Mouse (Mus musculus) CD4-positive, CD25-positive, alpha-beta regulatory T cell, adult 2 months (primary cell): ENCODE results near the gene Cd53.
A peak's percentile ranks its signal among the peaks of the same experiment; 100 is the strongest.

Experiments
- DNase-seq: peaks from one replicate; pipeline ENCODE4 v3.0.0-alpha.2; 2012; ENCODE audit warnings: low read depth, low spot score

Cd53 gene

DNA sequence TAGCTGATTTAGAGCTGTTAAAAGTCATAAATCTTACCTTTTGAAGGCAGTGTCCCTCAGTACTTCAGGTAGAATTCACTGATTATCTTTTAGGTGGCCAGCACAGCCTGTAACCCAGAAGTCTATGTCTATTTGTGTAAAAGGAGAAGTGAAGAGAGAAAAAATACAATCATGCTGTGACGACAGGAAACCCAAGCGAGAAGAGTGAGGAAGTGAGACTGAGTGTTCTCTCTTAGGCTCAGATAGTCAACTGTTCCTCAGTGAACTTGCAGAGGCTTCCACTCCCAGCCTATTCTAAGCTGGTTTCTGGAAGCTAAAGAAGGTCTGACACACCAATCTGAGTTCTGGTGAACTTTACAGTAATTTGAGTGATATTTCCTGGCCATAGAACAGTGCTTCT, at the start of gene Cd53:
Cd53 (minus strand) TSS at position 220 of the 400 bp plus-strand sequence.
- DNase-seq: peak; percentile 74

DNA sequence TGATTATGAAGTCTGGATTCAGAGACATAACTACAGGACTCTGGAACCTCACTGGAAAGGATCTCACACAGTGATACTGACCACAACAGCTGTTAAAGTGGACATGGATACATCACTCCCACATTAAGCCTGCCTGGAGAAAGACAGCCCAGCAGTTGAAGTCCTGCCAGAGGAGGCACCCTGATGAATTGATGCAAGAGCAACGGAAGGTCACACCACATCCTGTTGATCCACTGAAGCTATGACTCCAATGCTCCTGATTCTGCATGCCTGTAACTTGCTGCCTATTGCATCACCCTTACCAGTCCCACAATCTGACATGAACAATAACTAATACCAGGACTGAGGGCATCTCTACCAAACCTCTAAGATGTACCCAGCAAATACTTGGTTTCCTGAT, 42.2 kb upstream of the Cd53 start:
- peak; percentile 84 for DNase-seq

GRCm38 (mm10) chr3:106826187-106826586, 36.2 kb upstream of the Cd53 start, which contains the start of gene Olfr266:
Gene Olfr266 (minus strand): TSS chr3:106826287.
- no peak for DNase-seq

- DNase-seq: no peak
Measured at GRCm38 (mm10) chr3:106817676-106818075, 27.7 kb upstream of the Cd53 start.

DNA sequence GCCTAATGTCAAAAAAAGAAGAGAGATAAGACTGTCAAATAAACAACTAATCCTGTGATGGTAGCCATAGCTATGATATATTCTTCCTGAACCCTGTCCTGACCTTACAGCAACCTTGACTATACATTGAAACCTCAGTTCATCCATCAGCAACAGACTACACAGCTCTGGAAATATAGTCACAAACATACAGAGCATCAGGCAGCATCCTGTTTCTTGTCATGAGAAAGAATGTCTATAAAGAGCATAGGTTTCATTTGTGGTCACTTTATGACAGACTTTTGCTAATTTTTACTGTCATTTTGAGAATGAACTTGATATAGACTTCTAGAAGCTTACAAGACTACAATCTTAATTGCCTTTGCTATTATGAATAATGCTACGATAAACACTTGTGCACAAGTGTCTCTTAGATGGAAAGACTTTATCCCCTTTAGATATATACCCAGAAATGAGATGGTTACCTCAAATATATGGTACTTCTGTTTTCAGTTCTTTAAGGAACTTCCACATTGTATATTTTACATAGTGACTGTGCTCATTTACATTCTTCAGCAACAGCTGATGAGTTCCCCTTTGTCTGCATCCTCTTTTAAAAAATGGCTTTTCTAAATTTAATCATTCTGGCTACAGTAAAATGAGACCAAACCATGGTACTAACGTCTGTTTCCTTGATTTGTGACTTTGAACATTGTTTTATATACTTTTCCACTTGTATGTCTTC, 19.2 kb upstream of the Cd53 start:
- DNase-seq: no peak

- no peak for DNase-seq
Measured at GRCm38 (mm10) chr3:106798079-106798478, 8.1 kb upstream of the Cd53 start.

GRCm38 (mm10) chr3:106788440-106788887, 1.5 kb downstream of the Cd53 start:
- peak; percentile 86 for DNase-seq

DNA sequence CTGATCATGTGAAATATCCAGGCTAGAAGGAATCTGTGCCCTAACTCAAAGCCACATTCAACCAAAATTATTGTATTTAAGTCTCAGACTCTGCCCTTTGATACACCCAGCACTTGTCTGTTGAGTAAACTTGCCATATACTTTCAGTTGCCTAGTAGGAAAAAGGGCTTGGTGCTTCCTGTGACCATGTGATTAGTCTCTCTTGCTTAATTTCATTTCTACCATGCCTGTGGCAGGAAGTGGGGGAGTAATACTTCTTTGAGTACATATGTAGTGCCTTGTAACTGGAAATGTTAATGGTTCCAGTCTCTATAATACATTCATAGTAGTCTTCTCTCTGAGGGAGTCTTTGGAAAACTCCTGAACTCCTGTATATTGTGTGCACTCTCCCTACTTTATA, 2.0 kb downstream of the Cd53 start:
- DNase-seq: peak; percentile 81

GRCm38 (mm10) chr3:106785130-106785529, 4.8 kb downstream of the Cd53 start:
- DNase-seq: peak; percentile 86

GRCm38 (mm10) chr3:106771834-106772233, 18.1 kb downstream of the Cd53 start:
- DNase-seq: peak; percentile 61

DNA sequence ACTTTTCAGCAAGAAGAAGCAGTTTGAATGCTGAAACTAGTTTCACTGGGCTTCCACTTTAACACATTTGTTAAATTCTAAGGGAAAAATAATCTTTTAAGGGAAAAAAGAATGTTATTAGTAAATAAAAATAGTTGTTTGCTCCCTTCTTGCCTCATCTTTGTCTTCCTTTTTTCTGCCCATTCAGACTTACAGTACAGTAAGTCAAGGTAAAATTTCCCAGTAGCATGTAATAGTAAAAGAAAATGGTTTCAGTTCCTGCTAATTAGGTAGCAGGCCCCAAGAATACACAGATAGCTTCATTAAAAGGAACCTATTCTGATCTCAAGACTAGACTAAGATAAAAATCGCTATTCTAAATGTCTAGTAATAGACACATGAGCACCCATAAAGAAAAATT, 34.1 kb downstream of the Cd53 start:
- DNase-seq: no peak

- DNase-seq: peak; percentile 97
Measured at GRCm38 (mm10) chr3:106722028-106722945, 67.7 kb downstream of the Cd53 start.

GRCm38 (mm10) chr3:106721397-106722027, 68.4 kb downstream of the Cd53 start:
- DNase-seq: peak; percentile 99
